Mouse (Mus musculus) megakaryocyte progenitor cell, adult 5-6 weeks (primary cell): Measurements from ENCODE around the gene Rps27rt. TPM values are rescaled to one million over a fixed set of nuclear protein-coding genes. Genes with fewer than 3 reads are reported as not detected.
"Not testable (repeated sequence)": the region's sequence is repeated elsewhere in the genome, so short reads cannot be mapped to it uniquely, and the experiment has no call there.

Experiments
- ATAC-seq: replicated peaks from 2 replicates; pipeline ENCODE4 v1.8.0; 2016; ENCODE audit warnings: mild to moderate bottlenecking, moderate TSS enrichment, inconsistent platforms; ENCODE audit not compliant: poor library complexity
- total RNA-seq, 2 experiments: library from RNA; stranded (forward) in 1 of 2; stranded (reverse) in 1 of 2; fragments of 157-497, 149-512 nt in 1 of 2; fragments of 200-1000 nt in 1 of 2; gene quantifications; 2 replicates each; pipeline versions ENCODE4 v1.2.3 to v1.2.4; 2015 to 2017

The Rps27rt gene
- total RNA-seq, 2 experiments from 2014 or later = 119 to 259 TPM

GRCm38 (mm10) chr9:114985741-114986140, 3.2 kb upstream of the Rps27rt start:
- no peak for ATAC-seq

- no peak for ATAC-seq
These were observed 2.6 kb downstream of the Rps27rt start for GRCm38 (mm10) chr9:114979969-114980368.

GRCm38 (mm10) chr9:114978281-114979111, 4.0 kb downstream of the Rps27rt start, which contains the start of gene Osbpl10:
Gene Osbpl10 (plus strand): TSS chr9:114978569.
- ATAC-seq = peak; percentile 68

- peak; percentile 32 for ATAC-seq
These were observed 4.9 kb downstream of the Rps27rt start for GRCm38 (mm10) chr9:114977461-114978280.

GRCm38 (mm10) chr9:114966286-114966685, 16.3 kb downstream of the Rps27rt start:
- ATAC-seq = not testable (repeated sequence)

- no peak for ATAC-seq
These were observed 18.4 kb downstream of the Rps27rt start for GRCm38 (mm10) chr9:114964093-114964492.

- ATAC-seq = peak; percentile 40; the same call in 1 of the 2 replicates
These were observed 21.7 kb downstream of the Rps27rt start for GRCm38 (mm10) chr9:114960844-114961243.

GRCm38 (mm10) chr9:114960043-114960789, 22.3 kb downstream of the Rps27rt start:
- ATAC-seq = peak; percentile 17; the same call in 1 of the 2 replicates

- peak; percentile 73 for ATAC-seq
These were observed 25.6 kb downstream of the Rps27rt start for GRCm38 (mm10) chr9:114956945-114957344.

- no peak for ATAC-seq
These were observed 27.2 kb downstream of the Rps27rt start for GRCm38 (mm10) chr9:114955340-114955739.

- ATAC-seq = peak; percentile 37; the same call in 1 of the 2 replicates
These were observed 29.7 kb downstream of the Rps27rt start for GRCm38 (mm10) chr9:114952866-114953265.

GRCm38 (mm10) chr9:114948395-114948794, 34.1 kb downstream of the Rps27rt start:
- peak; percentile 74 for ATAC-seq

GRCm38 (mm10) chr9:114945576-114945975, 37.0 kb downstream of the Rps27rt start:
- no peak for ATAC-seq

GRCm38 (mm10) chr9:114944642-114945041, 37.9 kb downstream of the Rps27rt start:
- ATAC-seq = no peak

GRCm38 (mm10) chr9:114936687-114937086, 45.9 kb downstream of the Rps27rt start:
- ATAC-seq = no peak

- no peak for ATAC-seq
These were observed 47.2 kb downstream of the Rps27rt start for GRCm38 (mm10) chr9:114935321-114935720.

- ATAC-seq = peak; percentile 19
These were observed 48.3 kb downstream of the Rps27rt start for GRCm38 (mm10) chr9:114934231-114934630.

- ATAC-seq = peak; percentile 92
These were observed 48.8 kb downstream of the Rps27rt start, which contains the start of gene Gpd1l for GRCm38 (mm10) chr9:114933723-114934171. Gene Gpd1l (minus strand): TSS chr9:114933987.

GRCm38 (mm10) chr9:114933037-114933722, 49.4 kb downstream of the Rps27rt start:
- no peak; the same call in none of the 2 replicates for ATAC-seq

- ATAC-seq = 0 out of 2 replicates have a peak, but pooled peaks have one; percentile 6
These were observed 49.9 kb downstream of the Rps27rt start for GRCm38 (mm10) chr9:114932607-114933006.
